Mouse (Mus musculus): ENCODE data around the gene Spns3. TPM values are rescaled to one million over a fixed set of nuclear protein-coding genes. Genes with fewer than 3 reads are reported as not detected.

The Spns3 gene
- polyA plus RNA-seq, 1 experiment: 1.4 TPM

DNA sequence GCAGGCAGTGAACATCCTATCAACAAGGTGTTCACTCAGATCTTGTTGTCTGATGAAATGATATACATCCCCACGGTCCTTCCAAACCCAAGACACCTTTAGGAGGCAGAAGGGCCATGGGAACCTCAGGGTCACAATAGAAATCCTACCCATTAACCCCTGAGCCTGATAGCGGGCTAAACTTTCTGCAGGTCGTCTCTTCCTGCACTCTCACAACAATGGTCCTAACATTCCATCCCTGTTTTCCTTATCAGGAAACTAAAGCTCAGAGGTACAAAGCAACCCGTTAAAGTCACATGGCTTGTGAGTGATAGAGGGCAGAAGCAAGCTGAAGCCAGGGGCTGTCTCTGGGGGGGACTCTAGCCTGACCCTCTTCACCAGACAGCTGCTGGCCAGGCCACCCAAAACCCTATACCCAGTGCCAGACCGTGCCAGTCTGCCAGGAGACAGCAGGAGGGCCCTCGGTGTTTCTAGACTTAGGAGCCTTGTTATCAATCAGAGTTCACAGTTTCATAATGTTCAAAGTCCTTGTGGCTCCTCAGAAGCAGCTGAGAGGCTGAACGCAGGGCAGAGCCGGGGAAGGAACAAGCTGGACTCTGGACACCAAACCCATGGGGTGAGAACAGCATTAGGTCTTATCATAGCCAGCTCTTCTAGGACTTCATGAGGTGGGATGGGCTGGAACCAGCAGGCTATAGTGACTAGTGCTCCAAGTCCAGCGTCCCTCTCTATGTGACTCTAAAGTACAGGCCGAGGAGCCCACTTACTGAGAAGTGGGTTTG lies 46.1 kb downstream of the Spns3 start:
- Histone ChIP-seq H3K4me3 (replicated peaks; ENCODE audit: extremely low read depth, low read depth, low read length) (no peak overlapping the region), H3K4me1 (ENCODE audit: control insufficient read depth, insufficient read depth, low read length) (no peaks in the 10 kb centered on the region)
- DNase-seq: no peak
- 60% methylated on average over 10 of the region's 10 CpGs for WGBS
- no peak for TF ChIP-seq POLR2A (IDR thresholded peaks at IDR 0.05; ENCODE audit: borderline replicate concordance, extremely low read depth, low read depth, low read length)
- TF ChIP-seq CTCF (IDR thresholded peaks at IDR 0.05; ENCODE audit: insufficient read depth, low read length): no peak

DNA sequence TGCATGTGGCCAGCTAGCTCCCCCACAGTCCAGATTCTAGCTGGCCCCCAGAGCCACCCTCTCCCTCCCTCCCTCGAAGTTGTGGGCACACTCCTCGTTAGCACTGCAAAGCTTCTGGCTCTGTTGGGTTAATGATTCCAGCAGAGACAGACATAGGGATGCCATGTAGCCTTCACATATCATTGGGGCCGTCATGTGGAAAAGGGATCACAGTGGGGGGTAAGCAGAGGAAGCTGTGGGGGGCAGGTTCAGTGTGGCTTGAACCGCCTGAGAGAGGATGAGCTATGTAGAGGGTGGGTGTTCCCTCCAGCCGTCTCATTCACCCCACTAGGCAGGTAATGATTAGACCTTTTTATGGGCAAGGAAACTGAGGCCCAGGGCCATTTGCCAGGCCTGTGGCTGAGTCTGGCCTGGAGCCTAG lies 46.8 kb downstream of the Spns3 start:
- Histone ChIP-seq H3K4me1 (ENCODE audit: control insufficient read depth, insufficient read depth, low read length) (no peaks in the 10 kb centered on the region), H3K4me3 (replicated peaks; ENCODE audit: extremely low read depth, low read depth, low read length) (no peak overlapping the region)
- DNase-seq: no peak
- WGBS: 66% methylated on average over 5 of the region's 5 CpGs
- TF ChIP-seq CTCF (IDR thresholded peaks at IDR 0.05; ENCODE audit: insufficient read depth, low read length): no peak
- no peak for TF ChIP-seq POLR2A (IDR thresholded peaks at IDR 0.05; ENCODE audit: borderline replicate concordance, extremely low read depth, low read depth, low read length)

DNA sequence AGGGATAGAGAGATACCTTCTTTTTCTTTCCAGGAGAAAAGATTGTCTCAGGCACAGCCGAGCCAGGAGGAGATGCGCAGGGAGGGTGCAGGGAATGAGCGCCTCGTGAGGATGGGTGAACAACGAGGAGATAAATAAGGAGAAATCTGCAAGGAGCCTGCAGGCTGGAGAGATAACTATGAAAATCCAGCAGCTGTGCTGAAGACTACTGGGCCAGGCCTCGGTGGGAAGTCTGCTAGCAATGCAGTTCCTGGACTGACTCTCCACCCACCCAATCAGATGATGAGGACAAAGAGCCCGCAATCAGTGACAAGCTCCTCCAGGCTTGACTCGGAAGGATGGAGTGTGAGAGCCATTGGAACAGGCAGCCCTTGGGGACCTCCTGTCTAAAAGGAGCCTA lies 48.1 kb downstream of the Spns3 start:
- 50% methylated on average over 8 of the region's 8 CpGs for WGBS
- TF ChIP-seq CTCF (IDR thresholded peaks at IDR 0.05; ENCODE audit: insufficient read depth, low read length) (no peak), POLR2A (IDR thresholded peaks at IDR 0.05; ENCODE audit: borderline replicate concordance, extremely low read depth, low read depth, low read length) (no peak)
- DNase-seq: no peak
- Histone ChIP-seq H3K4me3 (replicated peaks; ENCODE audit: extremely low read depth, low read depth, low read length) (no peak overlapping the region), H3K4me1 (ENCODE audit: control insufficient read depth, insufficient read depth, low read length) (no peaks in the 10 kb centered on the region)

- WGBS: 42% methylated on average over 5 of the region's 5 CpGs
- H3K4me1 ChIP-seq (ENCODE audit: control insufficient read depth, insufficient read depth, low read length): no peaks in the 10 kb centered on the region
- no peak overlapping the region for H3K4me3 ChIP-seq (replicated peaks; ENCODE audit: extremely low read depth, low read depth, low read length)
- TF ChIP-seq CTCF (IDR thresholded peaks at IDR 0.05; ENCODE audit: insufficient read depth, low read length) (no peak), POLR2A (IDR thresholded peaks at IDR 0.05; ENCODE audit: borderline replicate concordance, extremely low read depth, low read depth, low read length) (no peak)
- no peak for DNase-seq
Observed at GRCm38 (mm10) chr11:72501426-72502002, 48.8 kb downstream of the Spns3 start.

DNA sequence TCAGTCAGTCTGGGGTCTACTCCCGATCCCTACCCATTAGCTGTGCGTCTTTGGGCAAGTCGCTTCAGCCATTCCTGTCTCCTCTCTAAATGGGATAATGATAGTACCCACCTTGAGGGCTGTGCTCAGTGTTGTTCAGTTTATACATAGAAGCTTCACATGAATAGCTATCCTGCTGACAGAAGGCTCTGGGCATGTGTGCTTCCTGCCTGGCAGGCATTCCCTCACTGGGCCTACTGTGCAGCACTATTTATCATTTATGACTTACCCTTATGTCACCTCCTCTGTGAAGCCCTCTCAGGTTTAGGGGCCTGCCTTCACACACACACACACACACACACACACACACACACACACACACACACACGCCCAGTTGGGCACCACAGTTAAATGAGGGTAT lies 50.2 kb downstream of the Spns3 start:
- Histone ChIP-seq H3K4me1 (ENCODE audit: control insufficient read depth, insufficient read depth, low read length) (no peaks in the 10 kb centered on the region), H3K4me3 (replicated peaks; ENCODE audit: extremely low read depth, low read depth, low read length) (no peak overlapping the region)
- no peak for DNase-seq
- TF ChIP-seq POLR2A (IDR thresholded peaks at IDR 0.05; ENCODE audit: borderline replicate concordance, extremely low read depth, low read depth, low read length) (no peak), CTCF (IDR thresholded peaks at IDR 0.05; ENCODE audit: insufficient read depth, low read length) (no peak)
- WGBS: 93% methylated on average over 4 of the region's 4 CpGs

- 57% methylated on average over 4 of the region's 4 CpGs for WGBS
- DNase-seq: no peak
- TF ChIP-seq POLR2A (IDR thresholded peaks at IDR 0.05; ENCODE audit: borderline replicate concordance, extremely low read depth, low read depth, low read length) (no peak), CTCF (IDR thresholded peaks at IDR 0.05; ENCODE audit: insufficient read depth, low read length) (no peak)
Observed at GRCm38 (mm10) chr11:72497367-72497766, 52.9 kb downstream of the Spns3 start.

GRCm38 (mm10) chr11:72496775-72497174 lies 53.5 kb downstream of the Spns3 start:
- DNase-seq: no peak
- Histone ChIP-seq H3K4me1 (ENCODE audit: control insufficient read depth, insufficient read depth, low read length) (no peaks in the 10 kb centered on the region), H3K4me3 (replicated peaks; ENCODE audit: extremely low read depth, low read depth, low read length) (no peak overlapping the region)
- TF ChIP-seq CTCF (IDR thresholded peaks at IDR 0.05; ENCODE audit: insufficient read depth, low read length): no peak
- TF ChIP-seq POLR2A (IDR thresholded peaks at IDR 0.05; ENCODE audit: borderline replicate concordance, extremely low read depth, low read depth, low read length): no peak
- 89% methylated on average over 1 of the region's 1 CpGs for WGBS

More at GRCm38 (mm10) chr11:72497367-72497766, 52.9 kb downstream of the Spns3 start:
- Histone ChIP-seq H3K4me3 (replicated peaks; ENCODE audit: extremely low read depth, low read depth, low read length) (no peak overlapping the region), H3K4me1 (ENCODE audit: control insufficient read depth, insufficient read depth, low read length) (no peaks in the 10 kb centered on the region)

- no peak for TF ChIP-seq CTCF (IDR thresholded peaks at IDR 0.05; ENCODE audit: insufficient read depth, low read length)
- TF ChIP-seq POLR2A (IDR thresholded peaks at IDR 0.05; ENCODE audit: borderline replicate concordance, extremely low read depth, low read depth, low read length): no peak
- 58% methylated on average over 3 of the region's 3 CpGs for WGBS
- H3K4me3 ChIP-seq (replicated peaks; ENCODE audit: extremely low read depth, low read depth, low read length): no peak overlapping the region
- no peak for DNase-seq
- H3K4me1 ChIP-seq (ENCODE audit: control insufficient read depth, insufficient read depth, low read length): no peaks in the 10 kb centered on the region
Observed at GRCm38 (mm10) chr11:72496066-72496465, 54.2 kb downstream of the Spns3 start.

- WGBS: 63% methylated on average over 8 of the region's 8 CpGs
- Histone ChIP-seq H3K4me3 (replicated peaks; ENCODE audit: extremely low read depth, low read depth, low read length) (no peak overlapping the region), H3K4me1 (ENCODE audit: control insufficient read depth, insufficient read depth, low read length) (no peaks in the 10 kb centered on the region)
- TF ChIP-seq CTCF (IDR thresholded peaks at IDR 0.05; ENCODE audit: insufficient read depth, low read length) (no peak), POLR2A (IDR thresholded peaks at IDR 0.05; ENCODE audit: borderline replicate concordance, extremely low read depth, low read depth, low read length) (no peak)
- DNase-seq: no peak
Observed at GRCm38 (mm10) chr11:72494046-72494988, 56.0 kb downstream of the Spns3 start.

Measured in lung, adult 2 months (tissue).